Mouse (Mus musculus) ovary, postnatal 10 days (tissue): ENCODE results near the gene Eef1g.

ENCODE experiments used
- DNase-seq: peaks from one replicate; pipeline ENCODE4 v3.0.0; 2022; ENCODE audit warnings: low spot score

Gene Eef1g

DNA sequence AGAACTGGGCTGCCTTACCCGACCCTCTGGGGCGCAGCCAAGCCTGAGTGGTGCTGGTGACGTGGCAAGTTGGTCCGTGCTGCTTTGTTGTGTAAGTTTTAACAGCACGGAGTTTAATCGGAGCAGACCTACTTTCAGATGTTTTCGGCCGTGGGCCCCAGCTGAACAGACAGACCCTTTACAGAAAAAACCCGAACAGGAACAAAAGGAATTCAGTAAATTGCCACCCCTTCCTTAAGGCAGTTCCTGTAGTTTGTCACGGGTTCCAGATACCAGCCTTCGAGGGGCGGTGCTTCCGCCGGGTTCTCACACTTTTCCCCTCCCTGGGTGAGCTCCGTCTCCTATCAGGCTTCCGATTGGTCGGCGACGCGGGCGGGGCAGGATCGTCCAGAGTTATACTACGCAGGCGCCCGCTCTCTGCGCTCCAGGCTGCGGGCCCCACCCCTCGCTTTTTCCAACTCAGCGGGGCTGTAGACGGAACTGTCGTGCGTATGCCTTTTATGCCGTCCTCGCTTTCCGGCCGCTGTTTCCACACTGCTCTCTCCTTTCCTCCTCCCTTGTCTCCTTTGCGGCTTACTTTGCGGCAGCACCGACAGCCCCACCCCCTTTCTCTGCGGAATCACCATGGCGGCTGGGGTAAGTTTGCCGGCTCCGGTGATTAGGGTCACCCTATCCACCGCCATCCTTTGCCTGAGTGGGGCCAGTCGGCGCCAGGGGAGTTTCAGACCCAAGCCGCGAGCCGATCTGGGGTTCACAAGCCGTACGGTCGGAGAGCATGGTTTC lies at the start of gene Eef1g:
Gene Eef1g (plus strand): TSS at position 452 of the 783 bp plus-strand sequence.
- peak; percentile 85 for DNase-seq

DNA sequence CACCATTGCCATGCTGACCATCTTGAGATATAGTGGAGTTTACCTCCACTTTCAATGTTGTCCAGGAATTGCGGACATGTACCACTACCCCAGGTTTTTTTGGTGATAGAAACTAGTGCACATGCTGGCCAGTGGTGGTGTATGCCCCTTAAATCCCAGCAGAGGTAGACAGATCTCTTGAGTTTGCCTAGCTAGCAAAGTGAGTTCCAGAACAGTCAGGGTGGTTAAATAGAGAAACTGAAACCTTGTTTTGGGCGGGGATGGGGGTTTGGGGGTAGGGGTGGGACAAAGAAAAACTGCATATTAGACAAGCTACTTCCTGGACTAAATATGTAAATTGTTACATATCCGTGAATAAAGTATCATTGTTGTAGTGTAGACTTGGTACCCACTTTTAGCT lies 47.8 kb upstream of the Eef1g start:
- DNase-seq: no peak

DNA sequence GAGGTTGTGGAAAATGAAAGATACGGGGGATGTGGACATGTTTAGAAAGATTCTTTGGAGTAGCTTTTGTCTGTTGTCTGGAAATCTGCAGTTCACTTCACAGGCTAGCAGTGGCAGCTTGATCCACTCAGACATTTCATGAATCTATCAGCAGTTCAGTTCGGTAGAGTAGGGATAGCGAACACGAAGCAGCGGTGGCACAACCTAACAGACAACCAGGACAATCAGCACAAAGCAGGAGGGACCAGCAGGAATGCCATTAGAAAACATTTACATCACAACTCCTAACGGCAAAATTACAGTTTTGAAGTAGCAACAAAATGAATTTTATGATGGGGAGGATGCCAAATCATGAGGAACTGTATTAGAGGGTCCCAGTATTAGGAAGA lies 47.2 kb upstream of the Eef1g start:
- DNase-seq: no peak

DNA sequence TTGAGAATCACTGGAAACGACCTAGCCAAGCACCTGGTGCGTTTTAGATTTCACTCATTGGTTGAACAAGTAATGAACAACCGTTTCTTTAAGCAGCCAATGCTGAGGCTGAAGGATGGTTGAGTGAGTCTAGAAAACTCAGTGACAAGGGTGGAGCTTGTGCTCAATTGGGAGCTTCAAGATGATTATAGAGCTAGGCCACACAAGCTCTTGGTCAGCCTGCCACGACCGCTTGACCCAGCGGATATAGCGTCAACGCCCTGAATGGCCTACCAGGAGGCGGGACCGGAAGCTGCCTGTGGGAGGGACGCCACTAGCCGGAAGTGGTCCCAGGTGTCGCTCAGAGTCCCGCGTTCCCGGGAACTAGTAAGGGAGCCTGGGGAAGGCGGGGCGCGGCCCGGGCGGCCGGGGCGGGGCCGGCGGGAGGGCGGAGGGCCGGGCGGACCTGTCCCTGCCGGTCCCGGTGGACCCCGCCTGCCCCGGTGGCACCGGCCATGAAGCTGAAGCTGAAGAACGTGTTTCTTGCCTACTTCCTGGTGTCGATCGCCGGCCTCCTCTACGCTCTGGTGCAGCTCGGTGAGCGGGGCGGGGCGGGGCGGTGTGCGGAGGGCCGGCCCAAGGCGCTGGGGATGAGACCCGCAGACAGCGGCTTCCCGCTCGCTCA lies 46.6 kb upstream of the Eef1g start, which contains the start of gene B3gat3:
Gene B3gat3 (plus strand): TSS at position 302 of the 664 bp plus-strand sequence.
- peak; percentile 88 for DNase-seq

DNA sequence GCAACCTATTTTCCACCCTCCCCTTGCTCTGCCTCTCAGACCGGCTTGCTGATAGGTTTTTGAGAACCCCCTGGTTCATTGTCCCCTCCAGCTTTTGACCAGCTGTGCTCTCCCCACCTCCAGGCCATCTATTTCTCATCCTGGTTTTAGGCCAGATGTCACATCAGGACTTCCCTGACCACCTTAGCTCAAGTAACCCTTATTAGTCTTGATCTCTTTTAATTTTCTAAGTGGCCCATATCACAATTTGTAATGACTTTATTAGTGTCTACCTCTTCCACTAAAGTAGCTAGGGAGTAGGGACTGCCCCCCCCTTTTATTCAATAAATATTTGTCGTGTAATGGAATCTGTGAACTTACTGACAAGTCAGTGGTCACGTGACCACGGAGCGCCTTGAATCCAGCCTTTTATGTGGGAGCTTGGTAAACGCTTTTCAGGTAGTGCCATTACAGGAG lies 46.0 kb upstream of the Eef1g start:
- no peak for DNase-seq

DNA sequence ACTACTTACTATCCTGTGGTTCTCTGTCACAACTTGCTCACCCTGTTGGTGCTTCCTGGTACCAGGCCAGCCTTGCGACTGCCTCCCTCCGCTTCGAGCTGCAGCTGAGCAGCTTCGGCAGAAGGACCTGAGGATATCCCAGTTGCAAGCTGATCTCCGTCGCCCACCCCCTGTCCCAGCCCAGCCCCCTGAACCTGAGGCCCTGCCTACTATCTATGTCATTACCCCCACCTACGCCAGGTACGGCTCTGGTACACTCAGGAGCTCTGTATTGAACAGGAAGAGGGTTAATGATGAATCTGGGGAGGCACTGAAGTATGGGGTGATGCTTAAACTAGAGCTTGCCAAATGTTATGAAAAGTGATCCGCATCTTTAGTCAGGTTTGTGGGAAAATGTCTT lies 45.1 kb upstream of the Eef1g start:
- no peak for DNase-seq

DNA sequence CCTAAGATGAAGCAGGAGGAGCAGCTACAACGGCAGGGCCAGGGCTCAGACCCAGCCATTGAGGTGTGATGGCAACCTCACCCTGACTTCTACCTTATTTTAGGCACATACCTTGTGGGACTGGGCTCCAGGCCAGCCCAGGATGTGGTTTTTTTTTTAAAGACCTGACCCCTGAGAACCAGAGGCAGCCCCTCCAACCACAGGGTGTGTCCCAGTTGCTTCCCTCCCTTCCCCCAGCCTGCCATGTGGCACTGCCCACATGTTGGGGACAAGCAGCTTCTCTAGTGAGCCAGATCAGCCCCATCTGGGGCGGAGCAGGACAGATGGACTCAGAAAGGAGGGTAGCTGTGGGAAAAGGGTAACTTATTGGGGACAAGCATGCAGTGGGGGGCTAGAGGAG lies 40.1 kb upstream of the Eef1g start:
- no peak for DNase-seq

DNA sequence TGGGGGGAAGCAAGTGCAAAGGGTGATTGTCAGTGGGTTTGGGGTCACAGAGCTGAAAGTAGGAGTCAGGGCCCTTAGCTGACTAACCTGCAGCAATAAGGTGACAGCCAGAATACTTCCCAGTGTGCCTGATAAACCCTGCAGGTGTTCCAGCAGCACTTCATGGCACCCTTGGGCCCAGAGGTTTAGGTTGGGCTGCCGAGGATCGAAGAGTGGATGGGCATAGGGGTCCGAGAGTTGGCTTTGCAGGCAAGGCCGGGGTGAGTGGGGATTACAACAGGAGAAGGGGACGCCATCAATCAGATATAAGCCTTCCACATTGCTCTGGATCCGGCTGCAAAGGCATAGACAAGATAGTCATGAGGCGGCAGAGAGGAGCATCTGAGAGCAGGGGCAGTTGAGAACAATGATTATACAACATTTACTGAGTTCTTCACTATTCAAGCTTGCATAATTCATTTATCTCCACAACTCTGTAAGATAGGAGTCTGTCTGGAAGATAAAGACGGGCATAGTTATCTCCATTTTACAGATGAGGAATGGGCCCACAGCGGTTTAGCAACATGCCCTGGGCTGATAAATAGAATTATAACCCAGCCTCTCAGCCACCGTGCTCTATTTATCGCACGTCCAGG lies 38.8 kb upstream of the Eef1g start:
- no peak for DNase-seq

DNA sequence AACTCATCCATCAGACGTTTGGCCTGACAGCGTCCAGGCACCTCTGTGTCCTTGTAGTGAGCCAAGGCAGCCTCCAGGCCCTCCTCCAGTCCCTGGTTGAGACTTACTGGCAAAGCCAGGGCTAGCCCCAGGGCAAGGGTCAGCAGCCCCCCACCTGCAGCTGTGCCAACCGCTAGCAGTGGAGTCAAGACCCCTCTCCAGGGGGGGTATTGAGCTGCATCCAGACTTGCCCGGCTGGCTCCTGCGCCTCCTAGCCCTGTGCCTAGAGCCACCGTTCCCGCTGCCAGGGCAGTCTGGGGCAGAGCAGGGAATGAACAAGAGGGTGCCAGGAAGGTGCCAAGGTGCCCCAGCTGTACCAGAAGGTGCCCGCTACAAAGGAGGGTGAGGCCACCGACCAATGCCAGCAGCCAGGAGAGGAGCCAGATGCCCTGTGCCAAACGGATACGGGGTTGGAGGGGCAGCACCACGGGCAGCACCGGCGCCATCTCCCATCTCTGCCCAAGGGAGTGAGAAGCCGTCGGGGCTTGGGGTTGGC lies 38.1 kb upstream of the Eef1g start:
- DNase-seq: no peak

DNA sequence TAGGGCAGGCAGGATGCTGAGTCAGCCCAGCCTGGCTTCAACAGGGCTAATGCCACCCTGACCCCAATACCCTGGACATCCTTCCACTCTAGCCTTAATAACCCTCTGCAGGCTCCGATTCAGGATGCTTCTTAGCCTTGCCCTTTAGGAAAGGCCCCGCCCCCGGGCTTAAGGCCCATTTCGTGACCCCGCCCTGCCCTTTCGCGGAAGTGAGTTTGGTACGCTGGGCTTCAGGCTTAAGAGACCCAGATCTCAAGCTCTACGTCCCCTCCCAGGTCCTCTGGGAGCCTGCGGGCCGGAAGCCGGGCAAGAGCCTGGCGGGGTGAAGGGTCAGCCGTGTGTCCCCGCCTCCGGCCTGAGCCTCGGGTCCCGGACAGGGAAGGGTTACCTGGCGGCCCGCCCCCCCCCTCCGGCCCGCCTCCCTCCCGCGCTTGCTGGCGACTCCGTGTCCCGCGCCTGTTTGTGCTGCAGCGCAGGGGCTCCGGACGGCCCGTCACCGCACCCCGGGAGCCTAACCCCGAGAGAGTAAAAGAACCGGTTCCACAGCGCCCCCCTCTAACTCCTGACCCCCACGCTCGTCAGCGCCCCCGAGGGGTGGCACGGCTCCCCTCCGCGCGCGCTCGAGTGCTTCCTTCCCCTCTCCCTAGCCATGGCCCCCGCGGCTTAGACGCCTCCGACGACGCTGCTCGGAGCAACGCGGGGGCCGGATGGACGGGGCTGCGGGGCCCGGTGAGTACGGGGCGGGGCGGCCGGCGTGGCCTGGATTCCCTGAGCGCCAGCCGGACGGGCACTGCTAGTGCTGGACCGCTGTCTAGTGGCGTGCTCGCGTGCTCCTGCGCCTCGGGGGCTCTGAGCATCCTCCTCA lies 37.4 kb upstream of the Eef1g start, which contains the start of the genes Rom1 and Eml3:
Gene Rom1 (minus strand): TSS at position 133 of the 865 bp plus-strand sequence.
Gene Eml3 (plus strand): TSS at position 329 of the 865 bp plus-strand sequence.
- peak; percentile 80 for DNase-seq

DNA sequence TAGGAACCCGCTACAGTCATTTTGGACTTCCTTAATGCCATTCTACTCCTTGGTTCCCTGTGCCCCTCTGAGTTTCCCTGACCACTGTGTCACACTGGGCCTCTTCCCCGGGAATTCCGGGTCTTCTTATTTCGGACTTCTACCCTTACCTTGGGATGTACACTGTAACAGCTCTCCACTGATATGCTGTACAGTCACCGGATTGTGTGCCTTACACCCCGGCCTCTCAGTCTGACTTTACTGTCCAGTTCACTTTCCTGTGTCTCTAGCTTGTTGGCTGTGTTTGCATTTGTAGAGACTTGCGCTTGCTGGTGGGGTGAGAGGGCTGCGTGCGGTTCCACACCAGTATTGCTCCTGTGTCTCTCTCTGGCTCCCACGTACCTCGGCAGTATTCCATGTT lies 36.7 kb upstream of the Eef1g start:
- no peak for DNase-seq

DNA sequence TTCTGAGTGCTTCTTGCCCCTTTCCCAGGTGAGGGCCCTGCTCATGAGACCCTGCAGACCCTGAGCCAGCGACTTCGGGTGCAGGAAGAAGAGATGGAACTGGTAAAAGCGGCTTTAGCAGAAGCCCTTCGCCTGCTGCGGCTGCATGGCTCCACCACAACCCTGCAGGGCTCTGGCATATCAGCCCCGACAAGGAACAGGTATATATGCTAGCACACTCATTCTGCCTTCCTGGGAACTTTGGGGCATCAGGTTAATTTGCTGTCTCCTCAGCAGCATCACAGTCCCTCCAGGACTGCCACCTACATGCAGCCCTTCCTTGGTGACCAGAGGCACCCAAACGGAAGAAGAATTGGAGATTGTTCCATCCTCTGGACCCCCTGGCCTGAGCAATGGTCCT lies 36.1 kb upstream of the Eef1g start:
- DNase-seq: no peak

DNA sequence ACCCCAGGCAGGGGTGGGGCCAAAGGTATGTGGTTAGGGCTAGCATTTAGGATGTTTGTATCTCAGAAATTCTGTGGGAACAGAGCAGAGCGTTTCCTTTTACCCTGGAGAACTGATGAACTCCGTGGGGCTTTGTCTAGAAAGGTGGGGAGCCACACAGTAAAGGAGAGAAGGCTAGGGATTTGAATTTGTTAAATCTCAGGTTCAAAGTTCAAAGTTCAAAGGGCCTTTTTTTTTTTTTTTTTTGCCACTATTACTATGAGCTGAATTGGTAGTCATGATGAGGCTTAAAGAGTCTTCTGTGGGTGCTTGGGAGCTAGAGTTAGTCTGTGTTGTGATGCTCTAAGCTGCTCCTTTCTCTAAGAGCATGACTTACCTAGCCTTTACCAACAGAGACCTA lies 30.1 kb upstream of the Eef1g start:
- no peak for DNase-seq

DNA sequence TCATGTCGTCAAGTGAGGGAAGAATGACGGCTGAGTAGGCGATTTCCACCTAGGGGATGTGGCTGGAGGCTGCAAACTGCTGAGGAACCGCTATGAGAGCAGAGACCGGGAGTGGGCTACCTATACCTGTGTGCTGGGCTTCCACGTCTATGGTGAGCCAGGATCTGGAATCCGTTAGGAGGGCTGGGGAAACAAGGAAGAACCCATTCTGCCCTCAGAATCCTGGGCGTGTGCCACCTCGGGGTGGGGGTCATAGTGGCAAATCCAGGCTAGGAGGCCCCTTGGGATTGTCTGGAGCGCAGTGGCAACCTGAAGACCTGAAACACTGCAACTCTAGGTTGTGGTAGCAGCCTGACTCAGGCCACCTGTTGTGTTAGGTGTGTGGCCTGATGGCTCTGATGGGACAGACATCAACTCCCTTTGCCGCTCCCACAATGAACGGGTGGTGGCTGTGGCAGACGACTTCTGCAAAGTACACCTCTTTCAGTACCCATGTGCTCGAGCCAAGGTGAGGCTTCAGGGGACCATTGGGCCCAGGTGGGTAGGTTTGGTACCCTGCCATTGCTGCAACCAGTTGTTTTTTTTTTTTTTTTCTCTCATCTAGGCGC lies 26.2 kb upstream of the Eef1g start:
- DNase-seq: no peak

DNA sequence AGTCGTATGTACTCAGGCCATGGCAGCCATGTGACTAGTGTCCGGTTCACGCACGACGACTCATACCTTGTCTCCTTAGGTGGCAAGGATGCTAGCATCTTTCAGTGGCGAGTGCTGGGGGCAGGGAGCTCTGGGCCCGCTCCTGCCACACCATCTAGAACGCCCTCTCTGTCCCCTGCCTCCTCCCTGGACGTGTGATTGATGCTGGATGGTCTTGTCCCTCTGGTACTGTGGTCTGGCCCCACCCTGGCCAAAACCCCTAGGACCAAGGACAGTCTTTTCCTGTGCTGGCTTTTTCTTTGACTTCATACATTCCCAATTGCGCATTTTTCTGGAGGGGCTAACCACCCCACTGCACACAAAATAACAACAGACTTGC lies 25.7 kb upstream of the Eef1g start:
- no peak for DNase-seq

DNA sequence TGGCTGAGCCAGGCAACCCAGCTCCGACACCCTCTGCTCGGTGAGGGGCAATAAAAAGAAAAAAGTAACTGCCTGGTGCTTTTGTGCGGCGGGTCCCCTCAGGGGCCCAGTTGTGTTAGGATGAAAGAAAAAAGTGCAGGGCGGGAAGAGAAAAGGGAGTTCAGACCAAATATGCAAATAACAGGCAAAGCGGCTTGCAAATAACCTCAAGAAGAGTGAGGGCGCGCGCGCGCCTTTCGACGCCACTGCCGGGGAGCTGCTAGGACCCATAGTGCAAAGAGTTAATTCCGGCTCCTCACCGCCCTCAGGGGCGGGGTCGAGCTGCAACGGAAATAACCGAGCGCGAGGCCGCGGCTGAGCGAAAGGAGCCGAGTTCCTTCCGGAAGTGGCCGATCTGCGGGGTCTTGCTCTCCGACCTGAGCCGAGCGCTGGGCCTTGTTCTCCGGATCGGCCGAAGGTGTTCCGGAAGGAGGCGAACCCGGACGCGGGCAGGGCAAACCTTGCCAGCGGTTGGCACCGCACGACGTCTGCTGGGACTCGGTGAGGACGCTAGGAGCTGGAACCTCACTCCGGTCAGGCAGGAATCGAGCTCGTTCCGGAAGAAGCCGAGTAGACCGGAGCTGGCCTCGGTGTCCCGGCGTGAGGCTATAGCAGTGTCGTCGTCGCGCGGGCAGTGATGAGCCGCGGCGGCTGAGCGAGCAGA lies 25.2 kb upstream of the Eef1g start, which contains the start of gene Mta2:
Gene Mta2 (plus strand): TSS at position 361 of the 703 bp plus-strand sequence.
- peak; percentile 92 for DNase-seq

DNA sequence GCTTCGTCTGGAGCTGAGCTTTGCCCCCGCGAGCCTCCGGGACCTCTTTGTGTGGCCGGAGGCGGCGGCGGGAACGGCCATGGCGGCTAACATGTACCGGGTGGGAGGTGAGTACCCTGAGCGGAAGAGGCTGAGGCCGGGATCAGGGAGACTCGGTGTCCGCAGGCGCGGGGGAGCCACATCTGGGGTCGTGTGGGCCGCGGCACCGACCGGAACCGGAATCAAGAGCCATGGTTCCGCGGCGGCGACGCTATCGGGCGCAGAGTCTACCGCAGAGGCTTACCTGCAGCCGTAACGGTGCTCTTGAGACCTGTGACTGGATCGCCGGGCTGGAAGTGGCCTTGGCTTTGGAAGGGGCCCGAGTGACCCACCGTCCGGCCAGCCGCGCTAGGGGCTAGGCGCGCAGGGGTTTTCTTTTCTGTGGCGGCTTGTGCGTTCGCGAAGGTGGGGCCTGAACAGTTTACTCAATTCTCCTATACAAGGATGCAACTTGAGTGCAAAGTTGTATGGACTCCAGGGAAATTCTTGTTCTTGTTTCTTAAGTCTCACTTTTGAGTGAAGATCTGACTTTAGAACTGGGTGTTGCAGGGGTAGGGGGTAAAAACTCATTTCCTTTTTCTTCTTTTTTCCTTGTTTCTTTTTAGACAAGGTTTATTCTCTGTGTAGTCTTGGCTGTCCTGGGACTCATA lies 24.4 kb upstream of the Eef1g start:
- peak; percentile 27 for DNase-seq

DNA sequence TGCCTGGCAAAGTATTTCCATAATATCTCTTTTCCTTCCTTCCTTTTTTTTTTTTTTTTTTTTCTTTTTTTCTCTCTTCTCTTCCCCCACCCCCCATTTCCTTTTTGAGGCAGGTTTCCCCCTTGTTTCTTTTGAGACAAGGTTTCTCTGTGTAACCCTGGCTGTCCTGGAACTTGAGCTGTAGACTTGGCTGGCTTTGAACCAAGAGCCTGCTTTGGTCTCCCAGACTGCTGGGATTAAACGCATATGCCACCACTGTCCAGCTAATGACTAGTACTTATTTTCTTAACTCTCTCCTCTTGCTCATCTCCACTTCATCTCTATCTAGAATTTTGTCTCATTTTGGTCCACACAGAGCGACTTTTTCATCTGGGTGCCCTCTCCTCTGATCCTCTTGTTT lies 23.8 kb upstream of the Eef1g start:
- no peak for DNase-seq

DNA sequence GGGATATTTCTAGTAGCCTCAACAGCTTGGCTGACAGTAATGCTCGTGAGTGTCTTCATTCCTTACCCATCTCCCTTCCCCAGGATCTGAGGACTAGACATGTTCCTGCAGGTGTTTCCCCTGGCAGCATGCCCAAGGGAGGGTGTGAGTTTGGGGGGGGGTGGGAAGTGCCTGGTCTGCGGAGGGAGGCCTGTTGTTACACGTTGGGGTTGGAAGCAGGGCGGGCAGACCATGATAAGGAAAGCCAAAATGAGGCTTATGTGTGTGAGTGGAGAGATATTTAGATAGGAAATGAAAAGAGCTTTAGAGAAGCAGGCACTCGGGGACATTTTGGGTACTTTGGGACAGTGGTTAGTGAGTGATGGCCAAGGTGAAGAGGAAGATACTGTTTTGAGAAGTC lies 22.8 kb upstream of the Eef1g start:
- no peak for DNase-seq

DNA sequence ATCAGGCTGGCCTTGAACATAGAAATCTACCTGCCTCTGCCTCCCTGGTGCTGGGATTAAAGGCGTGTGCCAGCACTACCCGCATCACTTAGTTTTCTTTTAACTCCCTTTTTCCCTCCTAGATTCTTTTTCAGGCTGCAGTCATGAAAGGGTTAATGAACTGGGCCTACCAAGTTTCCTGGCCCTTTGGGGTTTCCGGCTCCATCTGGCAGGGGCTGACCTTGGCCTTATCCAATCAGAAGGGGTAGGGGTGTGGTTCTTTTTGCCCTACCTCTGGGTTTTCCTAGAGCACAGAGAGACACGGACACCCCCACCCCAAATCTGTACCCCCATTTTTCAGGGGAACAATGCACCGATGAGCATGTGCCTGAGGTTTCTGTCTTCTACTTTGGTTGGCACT lies 22.1 kb upstream of the Eef1g start:
- DNase-seq: peak; percentile 53
